Mouse (Mus musculus) adrenal gland, adult 2 months (tissue): ENCODE data around the gene Tnfrsf23. TPM values are rescaled to one million over a fixed set of nuclear protein-coding genes. Genes with fewer than 3 reads are reported as not detected.
"Not testable (repeated sequence)": the region's sequence is repeated elsewhere in the genome, so short reads cannot be mapped to it uniquely, and the experiment has no call there.

ENCODE experiments used
- DNase-seq: peaks from one replicate; pipeline ENCODE4 v3.0.0; 2021
- long read RNA-seq: library from polyadenylated mRNA; stranded (forward); transcript quantifications from one replicate; pipeline ENCODE4 v2.0.0, GENCODE M21; 2021
- polyA plus RNA-seq: library from polyadenylated mRNA; depleted of rRNA; stranded (reverse); fragments of >200 nt; gene quantifications from 2 replicates; pipeline ENCODE4 v1.2.3, GENCODE M21; 2012; rRNA removed
- total RNA-seq, 2 experiments: library from RNA; stranded (reverse); gene quantifications; 2 replicates each; pipeline ENCODE4 v1.2.3; 2021

Gene Tnfrsf23
- 1 to 10 TPM; 3.1 to 4.4 TPM for total RNA-seq
- 1.3 TPM in 2 replicates for polyA plus RNA-seq
- long read RNA-seq: 0 reads

DNA sequence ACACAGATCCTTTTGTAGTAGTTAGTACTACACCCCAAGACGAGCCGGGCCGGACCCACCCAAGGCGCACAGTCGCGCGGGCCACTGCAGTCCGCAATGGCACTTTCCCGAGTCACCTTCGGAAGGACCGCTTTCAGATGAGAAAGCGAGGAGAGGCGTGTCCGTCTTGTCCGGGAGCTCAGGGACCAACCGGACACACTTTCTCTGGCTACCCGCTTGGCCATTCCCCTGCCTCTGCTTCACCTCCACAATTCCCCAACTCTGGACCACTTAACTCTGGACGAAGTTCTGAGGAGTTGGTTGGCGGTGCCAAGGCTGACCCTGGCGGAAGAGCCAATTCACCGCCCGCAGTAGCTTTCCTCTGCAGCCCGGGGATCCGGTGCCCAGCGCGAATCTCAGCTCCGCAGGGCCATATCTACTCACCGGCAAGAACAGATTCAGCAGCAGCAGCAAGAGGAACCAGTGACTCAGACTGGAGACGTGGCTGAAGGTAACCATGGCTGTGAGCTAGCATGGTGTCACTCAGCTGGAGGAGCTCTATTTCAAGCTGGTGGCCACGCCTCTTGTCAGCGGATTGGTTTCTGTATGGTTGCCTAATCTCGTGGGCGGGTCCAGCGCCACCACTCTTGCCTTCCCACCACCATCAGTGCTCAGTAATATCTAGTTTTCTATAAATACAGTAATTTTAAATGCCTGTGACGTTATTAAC, at the start of gene Tnfrsf23:
TSS of gene Tnfrsf23 (minus strand) at position 514 of the 709 bp plus-strand sequence.
- peak; percentile 91 for DNase-seq

DNA sequence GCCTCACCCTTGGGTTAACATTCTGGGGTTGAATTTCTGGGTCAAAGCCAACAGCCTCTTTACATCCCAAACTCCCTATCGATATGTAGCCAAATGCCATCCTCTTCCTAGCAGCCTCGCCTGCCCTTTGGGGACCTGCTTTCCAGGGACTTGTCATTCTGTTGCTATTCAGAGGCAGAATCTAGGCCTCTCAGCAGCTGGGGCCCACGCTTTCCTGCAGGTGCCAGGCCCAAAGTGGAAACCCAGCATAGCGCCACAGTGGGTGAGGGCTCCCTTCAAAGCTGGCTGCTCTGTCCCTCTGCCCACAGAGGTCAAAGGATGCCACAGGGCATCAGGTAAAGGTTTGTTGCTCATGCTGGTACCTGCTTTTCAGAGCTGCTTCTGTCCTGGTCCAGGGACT, 48.1 kb upstream of the Tnfrsf23 start:
- DNase-seq: no peak

DNA sequence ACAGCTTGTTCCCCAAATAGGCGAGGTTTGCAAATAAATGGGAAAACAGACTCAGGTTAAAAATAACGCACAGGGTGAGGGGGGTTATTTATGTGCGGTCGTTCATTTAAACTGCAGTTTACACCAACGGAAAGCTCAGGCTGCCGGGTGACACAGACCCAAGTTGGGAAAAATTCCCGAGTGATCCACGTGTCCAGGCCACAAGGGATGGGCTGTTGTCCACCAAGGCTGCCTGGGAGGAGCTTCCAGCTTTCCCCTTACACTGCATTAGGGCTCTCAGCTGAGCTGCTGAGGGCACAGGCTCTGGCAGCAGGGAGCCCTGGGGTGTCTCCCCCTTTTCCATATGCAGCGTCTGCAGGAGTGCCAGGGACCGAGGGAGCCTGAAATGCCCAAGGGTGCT, 44.2 kb upstream of the Tnfrsf23 start:
- no peak for DNase-seq

DNA sequence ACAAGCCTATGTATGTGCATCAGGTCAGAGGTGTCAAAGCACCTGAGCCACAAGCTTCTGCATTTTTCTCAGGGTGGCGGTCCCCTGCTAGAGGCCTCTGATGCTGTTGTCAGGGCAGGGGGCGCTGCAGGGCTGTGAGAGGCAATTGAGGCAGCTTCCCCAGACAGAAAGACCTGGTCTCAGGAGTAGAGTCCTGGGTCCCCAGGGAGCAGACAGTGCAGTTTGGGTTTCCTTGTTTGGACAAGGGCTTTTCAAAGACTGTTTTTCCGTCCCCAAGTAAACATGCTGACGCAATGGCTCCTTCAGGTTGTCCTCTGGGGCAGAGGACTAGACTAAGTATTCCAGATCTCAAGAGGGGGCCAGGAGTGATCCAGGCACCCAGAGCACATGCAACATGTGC, 40.7 kb upstream of the Tnfrsf23 start:
- DNase-seq: no peak

DNA sequence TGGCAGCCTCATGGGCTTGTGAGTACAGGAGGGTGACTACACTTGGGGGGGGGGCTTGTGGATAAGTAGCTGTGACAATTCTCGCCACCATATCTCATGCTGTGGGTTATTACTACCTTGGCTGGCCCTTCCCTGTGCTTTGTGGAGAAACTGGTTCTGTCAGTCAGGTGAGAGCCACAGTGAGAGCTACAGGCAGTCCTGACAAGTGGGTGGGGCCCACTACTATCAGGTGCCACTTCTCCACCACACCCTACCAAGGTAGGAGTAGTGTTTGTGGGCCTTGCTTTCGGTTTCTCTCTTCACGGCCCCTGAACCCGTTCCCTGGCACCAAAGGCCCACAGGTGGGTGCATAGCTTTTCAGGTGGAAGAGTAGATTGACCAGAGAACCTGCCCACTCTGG, 38.2 kb upstream of the Tnfrsf23 start:
- no peak for DNase-seq

DNA sequence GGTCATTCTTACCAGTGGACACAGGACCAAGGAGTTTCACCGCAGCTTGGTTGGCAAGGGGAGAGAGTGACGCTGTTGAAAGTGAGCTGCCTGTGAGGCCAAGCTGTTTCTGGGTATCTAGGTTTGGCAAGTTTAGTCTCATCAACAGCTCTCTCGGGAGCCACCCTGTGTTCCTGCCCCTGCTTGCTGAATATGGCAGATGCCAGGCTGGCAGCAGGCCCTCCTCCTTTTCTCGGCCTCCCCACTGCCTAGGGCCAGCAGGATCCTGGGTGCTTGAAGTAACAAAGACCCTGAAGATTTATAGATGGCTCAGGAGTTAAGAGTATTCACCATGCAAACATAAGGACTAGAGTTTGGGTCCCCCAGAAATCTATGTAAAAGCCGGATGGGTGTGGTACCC, 37.0 kb upstream of the Tnfrsf23 start:
- peak; percentile 20 for DNase-seq

DNA sequence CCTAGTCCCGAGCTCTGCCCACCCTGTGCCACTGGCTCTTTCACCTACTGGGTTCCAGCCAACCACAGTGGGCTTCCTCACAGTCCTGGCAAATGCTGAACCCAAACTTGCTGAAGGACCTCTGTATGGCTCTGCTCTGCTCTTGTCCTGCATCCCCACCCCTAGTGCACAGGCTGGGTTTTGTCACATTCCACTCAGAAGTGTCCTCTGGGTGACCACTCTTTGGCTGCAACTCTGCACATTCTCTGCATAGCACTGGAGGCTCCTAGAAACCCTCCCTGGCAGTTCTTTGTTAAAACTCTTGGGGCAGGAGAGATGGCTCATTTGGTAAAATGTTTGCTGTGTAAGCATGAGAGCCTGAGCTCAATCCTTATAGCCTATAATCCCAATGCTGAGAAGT, 32.1 kb upstream of the Tnfrsf23 start:
- DNase-seq: no peak

DNA sequence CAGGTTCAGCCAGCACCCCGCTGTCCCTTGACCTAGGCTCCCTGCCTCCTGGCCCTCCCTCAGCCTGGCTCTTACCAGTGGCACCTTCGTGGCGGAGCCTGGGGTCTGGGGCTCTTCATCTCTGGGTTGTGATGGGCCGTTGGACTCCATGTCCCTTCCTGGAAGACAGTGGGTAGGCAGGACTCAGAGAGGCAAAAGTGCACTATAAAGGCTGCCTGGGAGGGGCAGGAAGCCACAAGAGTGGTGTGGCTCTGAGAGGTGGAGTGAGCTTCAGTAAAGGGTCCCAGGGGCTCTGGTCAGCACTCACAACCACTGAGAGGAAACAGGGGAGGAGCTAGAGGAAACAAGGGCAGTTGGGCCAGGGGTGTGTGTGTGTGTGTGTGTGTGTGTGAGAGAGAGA, 27.7 kb upstream of the Tnfrsf23 start:
- DNase-seq: no peak

DNA sequence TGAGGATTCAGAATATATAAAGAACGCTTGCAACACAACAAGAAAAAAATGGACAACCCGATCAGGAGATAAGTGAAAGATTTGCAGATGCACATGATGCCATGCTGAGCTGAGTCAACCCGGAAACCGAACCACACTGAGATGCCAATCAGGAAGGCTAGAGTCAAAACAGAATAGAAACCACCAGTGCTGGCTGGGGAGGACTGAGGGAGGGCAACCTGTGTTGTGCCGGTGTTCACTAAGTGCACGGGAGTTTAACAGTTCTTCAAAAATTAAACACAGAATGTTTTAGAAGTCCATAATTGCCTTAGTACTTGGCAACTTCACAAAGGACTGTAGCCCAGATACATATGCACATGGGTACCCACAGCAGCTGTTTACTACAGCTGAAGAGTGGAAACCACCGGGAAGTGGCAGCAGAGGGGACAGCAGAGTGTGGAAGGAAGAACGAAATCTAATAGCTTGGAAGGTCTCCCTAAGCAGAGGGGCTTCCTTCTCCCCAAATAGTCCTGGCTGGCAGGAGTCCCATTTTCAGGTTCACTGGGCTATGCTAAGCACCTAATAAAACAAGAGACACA, 27.2 kb upstream of the Tnfrsf23 start:
- no peak for DNase-seq

DNA sequence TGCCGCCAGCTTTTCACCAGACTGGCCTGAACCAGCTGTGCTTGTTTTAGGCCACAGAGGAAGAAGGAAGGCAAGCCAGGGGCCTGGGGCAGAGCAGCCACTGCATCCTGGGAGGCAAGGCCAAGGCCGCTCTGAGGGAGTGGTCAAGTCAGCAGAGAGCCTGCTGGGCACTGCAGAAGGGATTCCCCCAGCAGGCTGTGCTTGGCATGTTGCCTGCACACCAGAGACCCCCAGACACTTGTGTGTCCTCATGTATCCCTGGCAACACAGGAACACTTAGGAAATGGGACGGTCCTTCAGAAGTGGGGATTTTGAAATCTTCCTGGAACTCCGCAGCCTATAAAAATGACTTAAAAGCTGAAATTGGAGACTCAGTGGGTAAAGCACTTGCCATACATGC, 26.4 kb upstream of the Tnfrsf23 start:
- peak; percentile 10 for DNase-seq

DNA sequence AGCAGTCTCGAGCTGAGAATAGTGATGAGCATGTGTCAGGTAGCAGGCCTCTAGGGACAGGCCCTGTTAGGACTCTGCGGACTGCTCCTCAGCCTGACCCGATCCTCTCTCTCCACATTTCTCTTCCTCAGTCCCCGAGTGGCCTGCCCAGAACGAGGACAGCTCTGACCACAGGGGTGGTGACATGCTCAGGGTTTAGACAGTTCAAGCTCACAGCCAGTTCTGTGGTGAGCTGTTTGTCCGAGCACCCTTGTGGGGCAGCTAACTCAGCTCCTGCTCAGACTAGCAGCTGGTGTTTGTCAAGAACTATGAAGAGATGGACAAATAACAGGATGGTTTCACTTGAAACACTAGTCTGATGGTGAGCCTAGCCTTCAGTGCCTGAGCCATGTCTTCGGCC, 25.7 kb upstream of the Tnfrsf23 start:
- DNase-seq: no peak

DNA sequence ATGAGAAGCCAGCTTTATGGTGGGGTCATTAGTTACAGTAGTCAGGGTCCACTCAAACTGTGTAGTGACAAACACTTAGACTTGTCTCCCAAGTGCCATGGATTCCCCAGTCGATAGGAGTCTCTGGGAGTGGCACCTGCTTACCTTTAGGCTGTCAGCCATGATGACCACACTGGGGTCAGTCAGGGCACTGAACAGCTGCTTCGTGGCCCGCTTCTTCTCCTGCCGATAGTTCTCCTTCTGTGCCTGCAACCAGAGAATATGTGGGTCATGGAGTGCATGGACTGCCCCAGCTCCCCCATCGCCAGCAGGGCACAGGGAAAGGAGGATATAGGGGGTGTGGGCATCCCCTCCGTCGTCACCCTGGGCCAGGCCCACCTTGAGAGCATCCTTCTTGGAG, 23.7 kb upstream of the Tnfrsf23 start:
- DNase-seq: no peak

DNA sequence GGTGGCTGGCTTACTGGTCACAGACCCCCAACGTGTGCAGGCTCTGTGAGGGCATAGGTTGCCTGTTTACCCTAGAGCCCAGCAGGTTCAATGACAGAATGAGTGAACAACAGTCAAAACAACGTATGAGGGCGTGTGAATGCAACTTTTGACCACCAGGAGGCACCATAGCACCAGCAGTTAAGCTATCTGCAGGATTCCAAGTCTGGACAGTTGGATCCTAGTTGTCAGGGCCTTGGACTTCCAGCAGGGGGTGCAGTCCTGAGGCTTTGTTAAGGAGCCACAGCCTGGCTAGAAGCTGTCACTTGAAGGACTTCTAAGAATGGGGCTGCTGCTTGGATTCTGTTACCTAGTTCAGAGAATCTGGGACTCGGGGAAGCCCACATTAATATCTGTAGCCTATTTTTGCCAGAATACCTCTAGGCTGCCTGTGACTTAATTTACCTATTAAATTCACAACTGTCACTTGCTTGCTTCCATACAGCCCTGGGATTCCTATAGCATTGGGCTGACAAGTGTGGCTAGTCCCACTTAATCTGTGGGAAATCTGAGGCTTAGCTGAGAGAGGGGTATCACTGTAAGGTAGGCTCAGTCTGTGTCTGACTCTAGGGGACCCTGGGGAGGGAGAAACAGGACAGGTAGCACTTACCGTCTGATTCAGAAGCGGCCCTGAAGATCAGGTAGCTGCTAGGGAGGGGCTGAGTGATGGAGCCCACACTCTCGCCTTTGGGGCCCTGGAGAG, 21.2 kb upstream of the Tnfrsf23 start:
- peak; percentile 90 for DNase-seq

DNA sequence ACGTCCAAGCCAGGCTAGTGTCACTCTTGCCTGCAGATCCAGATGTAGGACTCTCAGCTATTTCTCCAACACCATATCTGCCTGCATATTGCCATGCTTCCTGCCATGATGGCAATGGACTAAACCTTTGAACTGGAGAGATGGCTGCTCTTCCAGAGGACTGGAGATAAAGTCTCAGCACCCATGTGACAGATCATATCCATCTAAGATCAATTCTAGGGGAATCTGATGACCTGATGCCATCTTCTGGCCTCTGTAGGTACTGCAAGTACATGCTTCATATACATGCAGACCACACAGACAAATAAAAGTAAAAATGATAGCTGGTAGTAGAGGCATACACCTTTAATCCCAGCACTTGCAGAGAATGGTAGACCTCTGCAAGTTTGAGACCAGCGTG, 10.5 kb upstream of the Tnfrsf23 start:
- DNase-seq: peak; percentile 17

DNA sequence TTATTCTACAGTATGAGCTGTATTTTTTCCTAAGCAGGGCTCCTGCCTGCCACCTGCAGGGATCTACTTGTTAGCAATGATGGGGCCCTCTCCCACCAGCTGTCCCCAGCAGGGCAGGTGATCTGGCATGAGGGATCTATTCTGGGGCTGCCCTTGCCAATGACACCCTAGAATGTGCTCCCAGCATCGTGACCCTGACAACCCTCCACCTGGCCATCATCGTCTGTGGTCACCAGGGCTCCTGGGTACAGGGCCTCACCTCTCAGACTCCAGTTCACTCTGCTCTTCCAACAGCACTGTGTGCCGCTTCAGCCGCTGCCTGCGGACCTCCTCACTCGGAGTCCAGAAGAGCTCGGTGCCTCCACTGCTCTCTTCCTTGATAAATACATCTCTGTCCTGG, 8.9 kb upstream of the Tnfrsf23 start:
- DNase-seq: no peak

DNA sequence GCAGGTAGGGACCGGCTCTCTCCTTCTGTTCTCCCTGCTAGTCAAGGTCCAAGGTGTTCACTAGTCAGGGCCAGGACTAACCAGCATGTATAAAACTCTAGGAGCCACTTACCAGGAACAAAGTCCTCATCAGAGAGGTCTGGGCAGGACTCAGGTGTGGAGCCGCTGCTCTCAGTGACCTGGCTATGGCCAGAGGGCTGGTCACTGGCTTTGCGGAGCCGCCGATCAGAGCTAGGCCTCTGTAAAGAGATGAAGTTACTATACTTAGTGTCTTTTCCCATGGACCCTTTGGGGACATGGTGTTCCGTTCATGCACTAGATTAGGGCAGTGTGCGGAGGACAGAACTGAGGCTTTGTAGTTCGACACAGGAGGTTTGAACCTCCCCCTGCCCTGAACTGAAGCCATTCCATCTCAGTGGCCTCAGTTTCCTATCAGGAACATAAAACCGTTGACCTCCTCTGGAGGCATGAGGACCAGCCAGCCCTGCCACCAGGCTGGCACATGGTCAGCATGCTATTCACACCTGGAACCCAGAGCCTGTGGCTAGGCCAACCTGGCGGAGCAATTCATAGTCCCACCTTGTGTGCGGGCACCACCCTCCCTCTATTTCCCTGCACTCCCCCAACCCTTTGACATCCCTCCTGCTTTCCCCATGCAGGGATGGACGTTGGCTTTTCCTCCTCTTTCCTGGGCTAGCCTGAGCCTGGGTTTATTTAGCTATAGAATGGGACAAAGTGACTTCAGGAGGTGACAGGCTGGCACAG, 7.3 kb upstream of the Tnfrsf23 start:
- DNase-seq: no peak

DNA sequence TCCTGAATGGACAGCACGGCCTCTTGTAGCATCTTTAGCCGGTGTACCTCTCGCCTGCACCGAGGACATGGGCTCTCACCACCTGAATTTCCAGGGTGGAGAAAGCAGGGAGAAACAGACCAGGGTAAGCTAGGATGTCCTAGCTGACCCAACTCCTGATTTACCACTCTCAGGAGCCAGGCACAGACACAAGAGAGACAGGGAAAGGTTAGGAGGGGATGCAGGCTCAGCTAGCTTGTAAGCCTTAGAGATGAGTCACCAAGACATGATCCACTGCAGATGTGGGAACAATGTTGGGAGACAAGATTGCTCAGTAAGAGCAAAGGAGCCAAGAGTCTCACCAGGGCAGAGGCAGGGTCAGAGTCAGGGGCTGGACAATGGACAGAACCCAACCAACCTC, 6.2 kb upstream of the Tnfrsf23 start:
- DNase-seq: no peak

DNA sequence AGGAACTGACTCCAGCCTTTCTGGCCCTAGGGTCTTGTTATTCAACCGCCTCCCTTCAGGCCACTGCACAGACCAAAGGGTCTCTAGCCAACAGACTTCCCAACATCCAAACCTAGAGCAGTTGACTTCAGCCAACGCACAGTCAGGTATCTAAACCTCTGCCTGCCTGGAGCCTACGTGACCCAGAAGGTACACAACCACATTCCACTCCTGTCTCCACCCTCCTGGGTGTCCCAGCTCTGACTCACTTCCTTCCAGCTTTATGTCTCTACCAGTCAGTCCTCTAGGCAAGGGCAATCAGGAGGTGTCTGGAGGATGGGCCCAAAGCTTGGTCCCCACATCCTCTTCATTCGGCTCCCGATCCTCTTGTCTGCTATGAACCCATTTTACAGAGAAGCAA, 5.5 kb upstream of the Tnfrsf23 start:
- no peak for DNase-seq

DNA sequence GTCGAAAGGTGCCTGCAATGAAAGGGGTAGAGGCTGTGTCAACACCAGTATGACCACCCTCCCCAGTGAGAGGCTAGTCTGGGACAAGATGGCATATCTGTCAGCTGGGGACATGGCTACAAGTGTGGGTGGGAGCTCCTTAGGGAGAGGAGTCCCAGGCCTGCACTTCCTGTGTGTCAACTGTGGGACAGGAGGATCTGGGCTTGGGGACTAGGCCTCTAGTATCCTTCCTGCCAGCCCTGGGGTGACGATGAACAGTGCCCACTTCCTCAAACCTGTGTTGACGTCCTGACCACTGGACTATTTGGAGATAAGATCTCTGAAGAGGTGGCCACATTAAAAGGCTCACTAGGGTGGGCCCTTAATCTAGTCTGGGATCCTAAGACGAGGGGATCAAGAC, 4.3 kb upstream of the Tnfrsf23 start:
- DNase-seq: no peak

DNA sequence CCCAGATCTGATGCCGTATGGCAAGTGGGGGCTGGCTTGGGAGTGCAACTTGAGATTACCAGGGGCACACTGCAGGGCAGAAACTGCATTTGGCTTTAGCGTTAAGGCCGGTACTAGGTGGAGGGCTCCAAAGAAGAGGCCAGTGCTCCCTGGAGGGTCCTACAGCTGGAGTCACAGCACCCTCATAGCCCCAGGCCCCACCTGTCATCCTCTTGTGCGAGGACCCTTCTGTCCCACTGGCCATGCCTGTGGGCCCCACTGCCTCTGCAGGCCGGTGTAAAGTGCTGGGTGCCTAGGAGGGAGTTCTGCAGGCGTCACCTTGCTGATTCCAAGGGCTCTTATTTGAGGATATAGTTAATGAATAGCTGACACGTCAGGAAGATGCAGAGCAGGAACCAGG, 3.8 kb upstream of the Tnfrsf23 start:
- DNase-seq: no peak

DNA sequence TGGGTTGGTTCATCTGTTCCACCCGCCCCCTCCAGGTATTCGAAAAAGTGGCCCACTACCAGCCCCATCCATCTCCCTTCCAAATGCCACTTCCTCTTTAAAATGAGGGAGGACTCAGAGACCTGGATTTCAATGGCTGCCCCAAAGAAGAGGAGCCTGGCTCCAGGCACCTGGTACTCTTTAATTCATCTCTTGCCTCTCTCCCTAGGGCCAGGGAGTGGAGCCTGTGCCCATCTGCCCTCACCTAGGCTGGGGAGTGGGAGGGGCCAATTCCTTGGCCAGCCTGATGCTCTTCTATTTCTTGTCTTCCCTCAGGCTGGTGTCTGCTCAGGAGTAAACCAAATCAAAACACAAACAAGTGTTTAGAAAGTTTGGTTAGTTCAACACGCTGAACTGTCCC, 1.0 kb upstream of the Tnfrsf23 start:
- not testable (repeated sequence) for DNase-seq

DNA sequence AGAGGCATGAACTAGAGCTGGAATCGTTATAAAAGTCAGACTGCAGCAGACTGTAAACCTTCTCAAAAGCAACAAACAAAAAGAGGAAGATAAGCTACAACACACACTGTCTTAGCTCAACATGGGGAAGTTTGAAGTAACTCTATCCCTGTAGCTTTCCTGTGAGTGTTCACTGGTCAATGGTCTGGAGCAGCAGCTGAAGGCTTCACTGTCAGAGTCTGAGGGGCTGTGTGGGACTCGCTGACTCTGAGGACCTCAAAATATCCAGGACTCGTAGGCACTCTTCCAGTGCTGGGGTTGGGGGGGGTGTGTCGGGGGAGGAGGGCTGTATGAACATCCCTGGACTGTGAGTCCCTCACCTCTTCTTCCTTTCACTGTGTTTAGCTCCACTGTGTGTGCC, 519 bp upstream of the Tnfrsf23 start:
- DNase-seq: not testable (repeated sequence)

DNA sequence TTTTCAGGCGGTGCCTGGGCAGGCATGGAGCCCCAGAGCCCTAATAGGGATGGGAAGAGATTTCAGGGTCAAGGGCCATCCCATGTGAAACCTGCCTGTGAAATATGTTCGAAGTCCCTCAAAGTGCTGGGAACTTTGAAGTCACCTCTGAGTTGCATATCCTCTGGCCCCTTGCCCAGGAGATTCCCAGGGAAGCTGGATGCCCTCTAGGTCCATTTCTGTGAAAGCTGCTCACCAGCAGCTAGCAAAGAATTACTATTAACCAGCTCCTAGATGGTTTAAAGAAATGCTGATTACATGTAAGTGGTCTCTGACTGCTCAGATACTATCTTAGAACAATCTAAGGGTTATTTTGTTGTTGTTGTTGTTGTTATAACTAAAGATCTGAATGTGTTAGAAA, 1.1 kb downstream of the Tnfrsf23 start:
- DNase-seq: not testable (repeated sequence)
